12 mouse cellular contexts compared by ENCODE assay signal in the genomic region with DNA sequence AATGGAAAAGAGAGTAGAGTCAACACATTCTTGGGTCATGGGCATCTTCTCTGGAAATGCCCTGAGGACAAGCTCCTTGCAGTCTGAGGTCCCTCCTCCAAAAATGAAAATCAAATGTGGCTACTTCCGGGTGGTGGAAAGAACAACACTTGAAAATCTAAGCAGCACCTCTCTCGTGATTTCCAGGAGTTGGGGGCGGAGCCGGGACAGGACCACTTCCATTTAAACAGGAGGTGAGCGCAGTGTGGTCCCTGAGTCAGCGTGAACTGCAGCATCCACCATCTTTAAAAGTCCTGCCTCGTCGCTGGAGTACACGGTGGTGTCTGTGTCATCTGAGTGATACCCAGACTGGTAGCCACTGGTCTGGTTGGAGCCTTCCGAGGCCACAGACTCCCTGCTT. TPM values are rescaled to one million over a fixed set of nuclear protein-coding genes. Genes with fewer than 3 reads are reported as not detected.
DNase-seq lines count a peak whose midpoint lies in the region; ATAC-seq and TF ChIP-seq lines count a peak whose summit lies in the region.
"Had no signal": no experiment of that assay in that cellular context is flagged by ENCODE, and none has a peak within 500 bp of the region (broad histone marks: within the 10 kb centered on the region; RNA-seq: fewer than 3 reads in every experiment).

No protein-coding gene starts in this region.

- H3K4me3 ChIP-seq in embryonic facial prominence, embryonic 12.5 days, result no peak overlapping the region
- no peak overlapping the region for H3K4me3 ChIP-seq in embryonic facial prominence, embryonic 10.5 days
- no peak overlapping the region for H3K4me3 ChIP-seq in kidney, embryonic 15.5 days (replicated peaks)
- H3K4me3 ChIP-seq in kidney, embryonic 14.5 days (ENCODE audit: low read length), result no peak overlapping the region
- peak overlapping the region; percentile 34 for H3K4me3 ChIP-seq in testis, adult 2 months (ENCODE audit: control insufficient read depth, low read depth, low read length)
- no peak overlapping the region for H3K4me3 ChIP-seq in forebrain, embryonic 13.5 days
- H3K4me3 ChIP-seq: neural tube, embryonic 13.5 days had no signal

- 0 out of 2 replicates have a peak overlapping the region, but pooled peaks have one; percentile 17 for H3K27ac ChIP-seq in embryonic facial prominence, embryonic 12.5 days
- H3K27ac ChIP-seq in embryonic facial prominence, embryonic 10.5 days (replicated peaks), result no peak overlapping the region
- H3K27ac ChIP-seq in kidney, embryonic 15.5 days, result peak overlapping the region; percentile 29
- no peak overlapping the region for H3K27ac ChIP-seq in kidney, embryonic 14.5 days (ENCODE audit: low read depth, low read length)
- H3K27ac ChIP-seq in testis, adult 2 months (ENCODE audit: control insufficient read depth, insufficient read depth, low read depth, low read length), result no peak overlapping the region
- H3K27ac ChIP-seq in forebrain, embryonic 13.5 days, result no peak overlapping the region
- H3K27ac ChIP-seq: neural tube, embryonic 13.5 days had no signal

- H3K36me3 ChIP-seq in embryonic facial prominence, embryonic 12.5 days, result no peaks in the 10 kb centered on the region
- no peaks in the 10 kb centered on the region for H3K36me3 ChIP-seq in embryonic facial prominence, embryonic 10.5 days (replicated peaks)
- H3K36me3 ChIP-seq in kidney, embryonic 15.5 days, result no peaks in the 10 kb centered on the region
- no peaks in the 10 kb centered on the region for H3K36me3 ChIP-seq in kidney, embryonic 14.5 days (ENCODE audit: control insufficient read depth, insufficient read depth, low read length)
- no peaks in the 10 kb centered on the region for H3K36me3 ChIP-seq in testis, adult 2 months (ENCODE audit: control insufficient read depth, insufficient read depth, low read length)
- H3K36me3 ChIP-seq in forebrain, embryonic 13.5 days (ENCODE audit: poor library complexity, severe bottlenecking), result no peaks in the 10 kb centered on the region
- H3K36me3 ChIP-seq: neural tube, embryonic 13.5 days had no signal

- H3K4me2 ChIP-seq in embryonic facial prominence, embryonic 12.5 days (replicated peaks), result no peak overlapping the region
- H3K4me2 ChIP-seq in kidney, embryonic 15.5 days, result no peak overlapping the region
- no peak overlapping the region for H3K4me2 ChIP-seq in kidney, embryonic 14.5 days (replicated peaks; ENCODE audit: low read depth, low read length)
- H3K4me2 ChIP-seq in forebrain, embryonic 13.5 days, result no peak overlapping the region
- H3K4me2 ChIP-seq: neural tube, embryonic 13.5 days had no signal

- H3K4me1 ChIP-seq in embryonic facial prominence, embryonic 12.5 days, result no peaks in the 10 kb centered on the region
- peaks cover 5% of the 10 kb centered on the region for H3K4me1 ChIP-seq in embryonic facial prominence, embryonic 10.5 days
- H3K4me1 ChIP-seq in kidney, embryonic 15.5 days, result peaks cover 5% of the 10 kb centered on the region; the same call in 1 of the 2 replicates
- no peaks in the 10 kb centered on the region for H3K4me1 ChIP-seq in kidney, embryonic 14.5 days (ENCODE audit: control insufficient read depth, insufficient read depth, low read length)
- peaks cover 12% of the 10 kb centered on the region for H3K4me1 ChIP-seq in testis, adult 2 months (ENCODE audit: control insufficient read depth, insufficient read depth, low read length)
- H3K4me1 ChIP-seq in forebrain, embryonic 13.5 days, result no peaks in the 10 kb centered on the region

- TF ChIP-seq POLR2A in testis, adult 2 months (IDR thresholded peaks at IDR 0.05; ENCODE audit: control insufficient read depth, low read depth, low read length), result no peak

- H3K9me3 ChIP-seq in embryonic facial prominence, embryonic 12.5 days, result no peaks in the 10 kb centered on the region
- no peaks in the 10 kb centered on the region for H3K9me3 ChIP-seq in embryonic facial prominence, embryonic 10.5 days
- H3K9me3 ChIP-seq in kidney, embryonic 15.5 days (replicated peaks), result no peaks in the 10 kb centered on the region
- H3K9me3 ChIP-seq in kidney, embryonic 14.5 days (ENCODE audit: control insufficient read depth, low read length), result no peaks in the 10 kb centered on the region
- no peaks in the 10 kb centered on the region for H3K9me3 ChIP-seq in forebrain, embryonic 13.5 days (replicated peaks)
- H3K9me3 ChIP-seq: neural tube, embryonic 13.5 days had no signal

- no peak for DNase-seq in embryonic facial prominence, embryonic 10.5 days (ENCODE audit: low spot score)
- DNase-seq in testis, postnatal 10 days (ENCODE audit: low spot score), result no peak
- DNase-seq: cerebellum, postnatal 14 days; midbrain, embryonic 14.5 days had no signal

- TF ChIP-seq CTCF in testis, adult 2 months (IDR thresholded peaks at IDR 0.05; ENCODE audit: control insufficient read depth, insufficient read depth, insufficient replicate concordance, low read depth, low read length), result no peak

- ATAC-seq in embryonic facial prominence, embryonic 12.5 days (ENCODE audit: insufficient number of reproducible peaks, insufficient read depth, low FRiP score, low TSS enrichment), result no peak
- no peak for ATAC-seq in kidney, embryonic 15.5 days (replicated peaks; ENCODE audit: low FRiP score)
- no peak for ATAC-seq in kidney, embryonic 14.5 days (ENCODE audit: low FRiP score, low TSS enrichment)
- ATAC-seq in CD4-positive, CD25-positive, alpha-beta regulatory T cell, adult 4 months, result no peak
- no peak for ATAC-seq in forebrain, embryonic 13.5 days
- ATAC-seq: forebrain, embryonic 16.5 days had no signal

- WGBS in embryonic facial prominence, embryonic 12.5 days, result 81% methylated on average over 10 of the region's 10 CpGs
- 84% methylated on average over 10 of the region's 10 CpGs for WGBS in embryonic facial prominence, embryonic 10.5 days
- 77% methylated on average over 10 of the region's 10 CpGs for WGBS in kidney, embryonic 15.5 days
- 87% methylated on average over 10 of the region's 10 CpGs for WGBS in kidney, embryonic 14.5 days
- 89% methylated on average over 10 of the region's 10 CpGs for WGBS in forebrain, embryonic 13.5 days

- no peaks in the 10 kb centered on the region for H3K27me3 ChIP-seq in embryonic facial prominence, embryonic 12.5 days
- H3K27me3 ChIP-seq in embryonic facial prominence, embryonic 10.5 days (replicated peaks; ENCODE audit: low read depth, poor library complexity, severe bottlenecking), result no peaks in the 10 kb centered on the region
- no peaks in the 10 kb centered on the region for H3K27me3 ChIP-seq in kidney, embryonic 15.5 days
- no peaks in the 10 kb centered on the region for H3K27me3 ChIP-seq in kidney, embryonic 14.5 days (ENCODE audit: control insufficient read depth, insufficient read depth, low read length)
- H3K27me3 ChIP-seq in testis, adult 2 months (ENCODE audit: control insufficient read depth, insufficient read depth, low read length), result no peaks in the 10 kb centered on the region; the same call in 1 of the 2 replicates
- no peaks in the 10 kb centered on the region for H3K27me3 ChIP-seq in forebrain, embryonic 13.5 days
- H3K27me3 ChIP-seq: neural tube, embryonic 13.5 days had no signal

- no peak overlapping the region for H3K9ac ChIP-seq in embryonic facial prominence, embryonic 12.5 days
- no peak overlapping the region for H3K9ac ChIP-seq in kidney, embryonic 15.5 days
- H3K9ac ChIP-seq in kidney, embryonic 14.5 days (ENCODE audit: low read depth, low read length), result no peak overlapping the region
- no peak overlapping the region for H3K9ac ChIP-seq in forebrain, embryonic 13.5 days
- H3K9ac ChIP-seq: neural tube, embryonic 13.5 days had no signal

RNA-seq across cellular contexts. Expression of gene Kdr, which starts 44.1 kb away (rescaled TPM):
- 29.0 and 31.0 TPM in 2 replicates for polyA plus RNA-seq in embryonic facial prominence, embryonic 12.5 days (2016; fragmentation: Nextera tagmentation; extraction: Ambion mirVana)
- 25.5 and 26.0 TPM in 2 replicates for polyA plus RNA-seq in embryonic facial prominence, embryonic 10.5 days (2016; fragmentation: Nextera tagmentation; extraction: Ambion mirVana)
- polyA plus RNA-seq in kidney, embryonic 15.5 days (2015; fragmentation: Nextera tagmentation; extraction: Ambion mirVana), result 37.8 and 41.7 TPM in 2 replicates
- polyA plus RNA-seq in kidney, embryonic 14.5 days (2014; fragmentation: Nextera tagmentation; extraction: Ambion mirVana), result 18.4 and 39.5 TPM in 2 replicates
- 1.2 and 1.3 TPM in 2 replicates for polyA plus RNA-seq in testis, adult 2 months (2012; rRNA removed)
- under 1 TPM in 1 of 2 experiments, not detected in 1; 0.05 TPM for polyA plus RNA-seq in CD4-positive, CD25-positive, alpha-beta regulatory T cell, adult 4 months (2017; shearing (Covaris generic))
- 16.9 and 17.3 TPM in 2 replicates for polyA plus RNA-seq in forebrain, embryonic 13.5 days (2015; fragmentation: Nextera tagmentation; extraction: Ambion mirVana)

Comparison
In these comparisons a context has a peak if more than half of its experiments do, and no peak if none do; other contexts are left out.
1. H3K27ac ChIP-seq: peak in embryonic facial prominence, embryonic 12.5 days (single experiment) and kidney, embryonic 15.5 days (single experiment); none in embryonic facial prominence, embryonic 10.5 days (single experiment), kidney, embryonic 14.5 days (single experiment), testis, adult 2 months (single experiment) and forebrain, embryonic 13.5 days (single experiment).